Mouse (Mus musculus) embryonic facial prominence, embryonic 10.5 days (tissue): ENCODE results near the gene Cyp2j9. TPM values are rescaled to one million over a fixed set of nuclear protein-coding genes. Genes with fewer than 3 reads are reported as not detected.
"Not testable (repeated sequence)": the region's sequence is repeated elsewhere in the genome, so short reads cannot be mapped to it uniquely, and the experiment has no call there.

Experiments
- DNase-seq: peaks from one replicate; pipeline ENCODE4 v3.0.0-alpha.2; 2017; ENCODE audit warnings: low spot score
- H3K27ac ChIP-seq: fragments of 300-500 bp; sonication (generic); replicated peaks from 2 replicates; pipeline ENCODE4 v1.5.1; 2016; ENCODE audit warnings: mild to moderate bottlenecking
- H3K27me3 ChIP-seq: fragments of 300-500 bp; sonication (generic); replicated peaks from 2 replicates; pipeline ENCODE4 v1.6.1; 2016; ENCODE audit warnings: low read depth, mild to moderate bottlenecking; ENCODE audit not compliant: poor library complexity, severe bottlenecking
- H3K36me3 ChIP-seq: fragments of 300-500 bp; sonication (generic); replicated peaks from 2 replicates; pipeline ENCODE4 v1.6.1; 2016; ENCODE audit warnings: mild to moderate bottlenecking, moderate library complexity
- H3K4me1 ChIP-seq: fragments of 300-500 bp; sonication (generic); 2 replicates; pipeline ENCODE4 v1.6.1; 2016
- H3K4me3 ChIP-seq: fragments of 300-500 bp; sonication (generic); 2 replicates; pipeline ENCODE4 v1.5.1; 2016; ENCODE audit warnings: mild to moderate bottlenecking, moderate library complexity
- H3K9me3 ChIP-seq: fragments of 300-500 bp; sonication (generic); 2 replicates; pipeline ENCODE4 v1.6.1; 2016; ENCODE audit warnings: mild to moderate bottlenecking
- WGBS: fragments of 180-500 bp; shearing (Covaris S2); methylation state at CpG from one replicate; pipeline ENCODE4 v1.1.7; 2016; 5-methylcytosine and 5-hydroxymethylcytosine counted together
- polyA plus RNA-seq: library from polyadenylated mRNA; unstranded; fragments of >200 nt; fragmentation: Nextera tagmentation; extraction: Ambion mirVana; gene quantifications from 2 replicates; pipeline ENCODE4 v1.2.1, GENCODE M21; 2016

Gene Cyp2j9
- 0.72 and 1.0 TPM in 2 replicates for polyA plus RNA-seq

DNA sequence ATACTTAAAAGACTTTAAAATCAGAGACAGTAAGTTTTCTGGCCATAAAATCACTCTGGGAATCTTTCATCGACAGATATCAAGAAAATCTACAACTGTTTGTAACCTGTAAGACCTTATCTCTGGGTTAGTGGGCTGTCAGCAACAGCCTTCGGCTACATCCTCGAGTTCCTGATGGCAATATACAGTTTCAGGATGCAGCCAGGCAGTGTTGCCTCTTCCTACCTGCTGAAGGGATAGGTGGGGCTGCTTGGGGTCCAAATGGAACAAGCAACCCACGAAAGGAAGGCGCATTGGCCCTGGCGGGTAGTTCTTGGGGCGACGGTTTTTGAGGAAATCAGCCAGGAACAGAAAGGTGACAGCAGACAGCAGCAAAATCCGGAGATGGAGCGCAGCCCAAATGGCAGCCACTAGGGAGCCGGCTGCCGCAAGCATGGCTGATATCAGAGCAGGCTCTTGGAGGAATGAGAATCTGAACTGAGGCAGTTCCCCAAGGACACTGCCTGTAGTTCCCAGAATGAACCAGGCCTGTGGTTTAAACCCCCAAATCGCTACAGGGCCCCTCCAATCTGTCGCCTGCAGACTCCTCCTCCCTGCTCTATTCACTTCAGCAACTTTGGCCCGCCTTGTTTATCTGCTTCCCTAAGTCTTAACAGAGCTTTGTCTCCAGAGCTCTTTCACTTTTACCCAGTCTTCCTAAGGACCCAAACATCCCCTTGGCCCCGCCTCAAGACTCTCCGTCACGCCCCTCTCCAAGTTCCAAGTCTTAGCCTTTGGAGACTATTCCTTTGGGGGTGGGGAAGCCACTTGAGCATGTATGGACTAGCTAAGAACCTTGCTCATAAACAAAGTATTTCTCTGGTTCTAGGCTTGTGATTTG, at the start of gene Cyp2j9:
Gene Cyp2j9 (minus strand): TSS at position 668 of the 880 bp plus-strand sequence.
- peak within 1 kb of the TSS; percentile 66 for H3K27ac ChIP-seq
- H3K4me1 ChIP-seq = peaks cover 10% of the 10 kb centered on the region
- WGBS = 7% methylated on average over 18 of the region's 18 CpGs

DNA sequence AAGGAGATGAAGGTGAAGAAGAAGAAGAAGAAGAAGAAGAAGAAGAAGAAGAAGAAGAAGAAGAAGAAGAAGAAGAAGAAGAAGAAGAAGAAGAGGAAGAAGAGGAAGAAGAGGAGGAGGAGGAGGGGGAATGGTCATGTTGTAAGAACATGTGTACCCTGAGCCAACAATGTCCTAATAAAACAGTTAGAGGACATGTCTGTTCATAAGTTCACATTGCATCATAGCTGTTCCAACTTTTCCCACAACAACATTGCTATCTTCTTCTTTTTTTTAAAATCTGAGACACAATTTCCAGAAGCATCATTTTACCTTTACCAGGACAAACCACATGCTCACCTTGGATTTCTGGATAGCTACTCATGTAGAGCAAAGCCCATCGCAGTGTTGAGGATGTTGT, 44.1 kb upstream of the Cyp2j9 start:
- H3K27ac ChIP-seq = no peak overlapping the region
- 83% methylated on average over 1 of the region's 1 CpGs for WGBS

More for the DNA sequence above, at the start of gene Cyp2j9:
- Histone ChIP-seq H3K9me3 (no peaks in the 10 kb centered on the region), H3K36me3 (no peaks in the 10 kb centered on the region), H3K27me3 (no peaks in the 10 kb centered on the region), H3K4me3 (peak within 1 kb of the TSS; percentile 55)
- DNase-seq = peak; percentile 43

DNA sequence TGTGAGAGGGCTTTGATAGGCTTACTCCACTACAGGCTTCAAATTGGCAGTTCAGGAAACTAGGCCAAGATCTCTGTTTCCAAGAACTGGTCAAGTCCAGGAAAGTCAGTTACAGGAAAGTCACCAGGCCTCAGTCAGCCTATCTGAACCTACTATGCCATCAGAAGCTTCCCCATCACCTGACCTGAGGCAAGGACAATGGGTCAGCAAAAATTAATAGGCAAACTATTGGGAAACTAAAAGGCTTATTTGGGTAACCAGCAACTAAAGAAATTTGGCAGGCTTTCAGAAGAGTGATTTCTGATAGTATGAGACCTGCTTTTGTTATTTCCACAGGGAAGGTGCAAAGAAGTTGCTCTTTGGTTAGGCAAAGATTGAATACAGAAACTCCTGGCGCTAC, 31.1 kb upstream of the Cyp2j9 start:
- Histone ChIP-seq H3K27me3 (no peaks in the 10 kb centered on the region), H3K4me1 (no peaks in the 10 kb centered on the region), H3K36me3 (no peaks in the 10 kb centered on the region), H3K9me3 (peaks cover 8% of the 10 kb centered on the region; the same call in 1 of the 2 replicates), H3K27ac (no peak overlapping the region), H3K4me3 (no peak overlapping the region)
- no peak for DNase-seq
- 88% methylated on average over 1 of the region's 1 CpGs for WGBS

More for the DNA sequence above, 44.1 kb upstream of the Cyp2j9 start:
- H3K36me3 ChIP-seq = no peaks in the 10 kb centered on the region
- no peaks in the 10 kb centered on the region for H3K27me3 ChIP-seq
- H3K4me1 ChIP-seq = no peaks in the 10 kb centered on the region
- no peak for DNase-seq
- no peak overlapping the region for H3K4me3 ChIP-seq
- H3K9me3 ChIP-seq = no peaks in the 10 kb centered on the region

DNA sequence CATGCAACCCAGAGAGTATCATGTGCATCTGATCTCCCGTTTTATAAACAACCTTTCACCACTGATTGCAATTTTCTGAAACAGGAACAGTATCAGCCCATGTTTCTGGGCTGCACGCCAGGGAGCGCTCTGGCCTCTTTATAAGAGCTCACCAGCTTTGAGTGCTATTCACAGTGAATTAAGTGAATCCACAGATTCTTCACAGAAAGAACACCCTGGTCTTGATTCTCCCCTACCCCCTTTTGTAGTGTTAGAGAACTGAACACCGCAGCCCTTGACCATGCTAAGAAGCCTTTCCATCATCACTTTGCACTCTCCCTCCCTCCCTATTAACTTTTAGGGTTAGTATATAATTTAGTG, 393 bp upstream of the Cyp2j9 start:
- Histone ChIP-seq H3K36me3 (no peaks in the 10 kb centered on the region), H3K27me3 (no peaks in the 10 kb centered on the region), H3K27ac (no peak overlapping the region), H3K9me3 (no peaks in the 10 kb centered on the region), H3K4me1 (peaks cover 10% of the 10 kb centered on the region), H3K4me3 (peak overlapping the region; percentile 55)
- DNase-seq = no peak
- WGBS = 40% methylated on average over 4 of the region's 4 CpGs

DNA sequence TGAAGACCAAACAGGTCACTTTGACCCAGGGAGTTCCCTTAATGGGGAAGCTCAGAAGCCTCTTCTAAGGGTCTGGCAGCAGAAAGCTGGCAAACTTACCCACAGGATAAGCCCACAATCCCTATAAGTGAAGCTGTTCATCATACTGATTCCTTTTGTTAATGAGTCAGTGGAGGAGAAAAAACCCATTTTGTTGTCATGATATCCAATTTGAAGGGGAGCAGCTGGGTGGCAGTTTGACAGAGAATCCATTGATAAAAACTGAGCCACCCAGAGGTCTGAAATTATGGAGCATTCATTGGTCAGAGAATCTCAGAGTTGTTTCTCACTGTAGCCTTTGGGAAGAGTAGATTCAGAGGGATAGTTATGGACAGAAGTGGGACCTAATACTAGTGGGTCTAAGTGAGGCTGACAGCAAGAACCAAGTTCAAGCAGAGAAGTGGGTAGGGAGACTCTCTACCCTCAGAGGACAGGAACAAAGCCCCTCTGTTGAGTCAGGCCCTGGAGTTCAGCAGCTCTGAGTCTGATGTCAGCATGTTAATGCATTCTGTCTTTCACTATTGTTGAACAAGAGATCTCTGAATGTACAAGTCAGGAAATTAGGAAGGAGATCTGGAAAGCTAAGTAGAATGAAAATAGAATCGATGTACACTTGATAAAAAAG, 9.8 kb downstream of the Cyp2j9 start:
- no peak for DNase-seq
- H3K4me1 ChIP-seq = no peaks in the 10 kb centered on the region
- H3K9me3 ChIP-seq = no peaks in the 10 kb centered on the region
- H3K4me3 ChIP-seq = no peak overlapping the region
- H3K27ac ChIP-seq = no peak overlapping the region
- WGBS = 70% methylated on average over 1 of the region's 1 CpGs
- no peaks in the 10 kb centered on the region for H3K36me3 ChIP-seq
- no peaks in the 10 kb centered on the region for H3K27me3 ChIP-seq

DNA sequence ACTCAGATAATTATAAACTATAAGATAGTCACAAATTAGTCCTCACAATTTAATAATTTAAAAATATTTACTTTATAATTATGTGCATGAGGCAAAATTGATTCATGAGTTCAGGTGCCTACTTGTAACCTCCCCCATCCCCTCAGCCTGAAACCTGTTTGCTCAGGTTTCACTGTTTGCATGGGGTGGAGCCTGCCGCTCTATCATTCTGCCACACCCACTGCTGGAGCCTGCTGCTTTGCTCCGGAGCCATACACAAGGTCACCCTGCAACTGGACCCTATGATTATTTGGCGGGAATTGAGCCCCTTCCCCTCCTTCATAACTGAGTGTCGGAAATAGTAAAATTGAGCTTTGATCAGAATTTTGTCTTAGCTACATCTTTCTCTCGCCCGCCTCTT, 11.0 kb downstream of the Cyp2j9 start:
- H3K36me3 ChIP-seq, DNase-seq, H3K4me1 ChIP-seq, H3K4me3 ChIP-seq, H3K9me3 ChIP-seq, H3K27ac ChIP-seq, H3K27me3 ChIP-seq: not testable (repeated sequence)
- 45% methylated on average over 6 of the region's 6 CpGs for WGBS

DNA sequence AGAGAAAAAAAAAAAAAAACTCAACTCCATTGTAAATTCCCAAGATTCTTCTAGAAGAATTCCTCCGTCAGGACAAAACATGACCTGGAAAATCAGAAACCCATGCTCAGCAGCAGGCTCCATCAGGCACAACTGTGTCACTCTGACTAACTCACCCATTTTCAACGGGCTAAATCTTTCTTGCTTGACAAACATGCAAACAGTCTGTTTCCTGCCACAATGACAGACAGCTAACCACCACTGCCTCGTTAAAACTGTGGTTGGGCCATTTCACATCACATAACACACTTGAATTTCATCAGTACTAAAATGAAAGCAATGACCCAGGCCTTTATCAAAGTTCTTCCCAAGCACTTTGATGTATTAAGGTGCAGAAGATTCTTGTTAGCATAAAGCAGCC, 21.9 kb downstream of the Cyp2j9 start:
- no peak for DNase-seq
- Histone ChIP-seq H3K4me1 (no peaks in the 10 kb centered on the region), H3K36me3 (no peaks in the 10 kb centered on the region), H3K27me3 (no peaks in the 10 kb centered on the region), H3K4me3 (no peak overlapping the region), H3K27ac (no peak overlapping the region), H3K9me3 (no peaks in the 10 kb centered on the region)
- WGBS = 65% methylated on average over 3 of the region's 3 CpGs

DNA sequence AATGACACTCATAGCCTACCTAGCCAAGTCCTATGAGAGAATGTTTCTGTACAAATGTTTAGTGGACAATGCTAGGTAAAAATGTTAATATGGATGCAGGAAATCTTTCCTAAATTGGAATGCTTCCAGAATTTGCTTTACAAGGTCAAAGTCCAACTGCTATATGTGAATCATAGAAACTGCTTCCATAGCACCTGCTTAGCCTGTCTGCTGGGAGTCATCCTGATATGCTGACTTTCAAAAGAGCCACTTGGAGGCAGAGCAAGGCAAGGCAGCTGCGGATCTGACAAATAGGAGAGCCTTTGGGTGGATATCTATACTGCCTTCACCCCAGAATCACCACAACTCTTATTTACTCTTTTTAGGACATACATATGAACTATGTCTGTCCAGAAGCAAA, 23.4 kb downstream of the Cyp2j9 start:
- H3K4me1 ChIP-seq = no peaks in the 10 kb centered on the region
- 81% methylated on average over 1 of the region's 1 CpGs for WGBS
- no peak overlapping the region for H3K4me3 ChIP-seq
- H3K27ac ChIP-seq = no peak overlapping the region
- no peak for DNase-seq
- no peaks in the 10 kb centered on the region for H3K27me3 ChIP-seq
- no peaks in the 10 kb centered on the region for H3K36me3 ChIP-seq
- no peaks in the 10 kb centered on the region for H3K9me3 ChIP-seq

DNA sequence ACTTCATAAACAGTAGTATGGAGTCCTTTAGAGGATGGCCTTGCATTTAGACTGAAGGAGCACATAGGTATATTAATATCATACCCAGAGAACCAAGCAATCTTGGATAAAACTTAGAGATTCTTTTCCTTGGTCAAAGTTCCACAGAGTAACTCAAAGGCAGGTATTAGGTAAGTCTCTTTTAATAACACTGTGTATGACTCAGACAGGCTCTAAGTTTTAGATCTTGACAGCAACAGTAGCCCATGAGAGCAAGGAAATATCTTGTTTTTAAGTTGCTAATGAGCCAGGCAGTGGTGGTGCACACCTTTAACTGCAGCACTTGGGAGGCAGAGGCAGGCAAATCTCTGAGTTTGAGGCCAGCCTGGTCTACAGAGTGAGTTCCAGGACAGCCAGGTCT, 25.6 kb downstream of the Cyp2j9 start:
- Histone ChIP-seq H3K4me1 (no peaks in the 10 kb centered on the region), H3K36me3 (no peaks in the 10 kb centered on the region), H3K27ac (no peak overlapping the region), H3K27me3 (no peaks in the 10 kb centered on the region), H3K9me3 (no peaks in the 10 kb centered on the region), H3K4me3 (no peak overlapping the region)
- no peak for DNase-seq

DNA sequence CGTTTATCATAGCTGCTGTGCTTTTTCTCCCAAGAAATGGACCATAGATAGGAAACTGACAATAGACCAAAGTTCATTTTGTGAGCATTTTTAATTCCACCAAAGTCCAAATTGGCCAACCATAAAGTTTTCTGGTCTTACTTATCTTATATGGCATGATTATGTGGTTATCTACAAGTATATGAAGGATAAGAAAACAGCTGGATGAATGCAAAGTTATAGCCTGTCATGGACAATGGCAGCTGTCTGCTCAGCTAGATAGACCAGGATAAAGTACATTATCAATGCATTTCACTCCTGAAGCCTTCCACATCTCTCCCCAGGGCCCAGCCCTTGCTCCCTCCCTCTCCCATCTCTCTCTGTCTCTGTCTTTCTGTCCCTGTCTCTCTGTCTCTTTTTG, 30.9 kb downstream of the Cyp2j9 start:
- Histone ChIP-seq H3K4me1 (no peaks in the 10 kb centered on the region), H3K27me3 (no peaks in the 10 kb centered on the region), H3K9me3 (no peaks in the 10 kb centered on the region), H3K4me3 (no peak overlapping the region), H3K27ac (no peak overlapping the region), H3K36me3 (no peaks in the 10 kb centered on the region)
- WGBS = 91% methylated on average over 1 of the region's 1 CpGs
- DNase-seq = no peak

DNA sequence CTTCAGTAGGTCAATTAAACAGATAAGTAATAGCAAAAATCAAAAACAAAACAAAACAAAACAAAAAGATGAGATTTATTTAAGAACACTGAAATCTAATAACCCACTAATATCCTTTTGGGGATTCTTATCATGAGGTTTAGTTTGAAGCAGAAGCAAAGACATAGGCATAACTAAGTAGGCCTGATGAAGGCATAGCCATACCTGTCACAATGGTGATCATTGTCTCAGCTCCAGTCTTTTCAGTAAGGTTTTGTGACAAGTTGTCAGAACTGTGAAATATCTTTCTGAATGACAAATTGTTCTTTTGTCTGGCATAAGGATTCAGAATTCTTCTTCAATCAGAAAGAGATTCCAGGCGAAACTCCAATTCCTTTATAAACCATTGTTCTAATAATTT, 31.6 kb downstream of the Cyp2j9 start:
- WGBS = 82% methylated on average over 1 of the region's 1 CpGs

DNA sequence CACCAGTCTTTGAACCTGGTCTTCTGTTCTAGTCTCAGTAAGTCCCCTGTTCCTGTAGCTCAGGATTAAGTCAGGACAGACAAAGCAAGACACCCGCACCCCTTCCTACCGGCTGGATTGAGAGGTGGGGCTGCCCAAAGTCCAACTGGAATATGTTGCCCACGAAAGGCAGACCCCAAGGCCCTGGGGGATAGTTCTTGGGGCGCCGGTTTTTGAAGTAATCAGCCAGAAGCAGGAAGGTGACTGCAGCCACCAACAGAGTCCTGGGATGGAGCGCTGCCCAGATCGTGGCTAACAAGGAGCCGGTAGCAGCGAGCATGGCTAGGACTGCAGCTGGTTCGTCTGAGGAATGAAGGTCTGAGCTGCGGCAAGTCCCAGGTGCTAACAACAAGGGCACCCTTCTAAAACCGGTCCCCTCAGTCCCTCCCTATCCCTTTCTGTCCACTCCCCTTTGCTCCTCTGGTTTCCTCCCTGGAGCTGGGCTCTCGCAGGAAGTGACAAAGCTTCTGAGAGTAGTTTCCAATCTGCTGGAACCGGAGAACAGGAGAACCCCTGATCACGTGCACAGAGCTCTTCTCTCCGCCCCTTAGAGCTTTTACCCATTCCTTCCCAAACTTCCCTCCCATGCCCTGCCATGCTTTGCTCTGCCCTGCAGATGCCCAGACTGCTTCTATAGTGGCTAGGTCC, 38.1 kb downstream of the Cyp2j9 start, which contains the start of gene Cyp2j6:
Gene Cyp2j6 (minus strand): TSS at position 529 of the 687 bp plus-strand sequence.
- H3K36me3 ChIP-seq = no peaks in the 10 kb centered on the region
- 5% methylated on average over 16 of the region's 16 CpGs for WGBS
- no peaks in the 10 kb centered on the region for H3K27me3 ChIP-seq
- H3K27ac ChIP-seq = peak within 1 kb of the TSS; percentile 89
- peaks cover 17% of the 10 kb centered on the region; the same call in 1 of the 2 replicates for H3K4me1 ChIP-seq
- H3K9me3 ChIP-seq = no peaks in the 10 kb centered on the region
- H3K4me3 ChIP-seq = peak within 1 kb of the TSS; percentile 72
- peak; percentile 71 for DNase-seq

More for the DNA sequence above, 31.6 kb downstream of the Cyp2j9 start:
- Histone ChIP-seq H3K27ac (no peak overlapping the region), H3K4me3 (no peak overlapping the region), H3K36me3 (no peaks in the 10 kb centered on the region), H3K4me1 (no peaks in the 10 kb centered on the region), H3K27me3 (no peaks in the 10 kb centered on the region), H3K9me3 (no peaks in the 10 kb centered on the region)
- no peak for DNase-seq
